Mouse (Mus musculus): Measurements from ENCODE around the gene Atp5e. TPM values are rescaled to one million over a fixed set of nuclear protein-coding genes. Genes with fewer than 3 reads are reported as not detected.

The Atp5e gene
- polyA plus RNA-seq, 1 experiment from 2014 or later: 554 TPM

DNA sequence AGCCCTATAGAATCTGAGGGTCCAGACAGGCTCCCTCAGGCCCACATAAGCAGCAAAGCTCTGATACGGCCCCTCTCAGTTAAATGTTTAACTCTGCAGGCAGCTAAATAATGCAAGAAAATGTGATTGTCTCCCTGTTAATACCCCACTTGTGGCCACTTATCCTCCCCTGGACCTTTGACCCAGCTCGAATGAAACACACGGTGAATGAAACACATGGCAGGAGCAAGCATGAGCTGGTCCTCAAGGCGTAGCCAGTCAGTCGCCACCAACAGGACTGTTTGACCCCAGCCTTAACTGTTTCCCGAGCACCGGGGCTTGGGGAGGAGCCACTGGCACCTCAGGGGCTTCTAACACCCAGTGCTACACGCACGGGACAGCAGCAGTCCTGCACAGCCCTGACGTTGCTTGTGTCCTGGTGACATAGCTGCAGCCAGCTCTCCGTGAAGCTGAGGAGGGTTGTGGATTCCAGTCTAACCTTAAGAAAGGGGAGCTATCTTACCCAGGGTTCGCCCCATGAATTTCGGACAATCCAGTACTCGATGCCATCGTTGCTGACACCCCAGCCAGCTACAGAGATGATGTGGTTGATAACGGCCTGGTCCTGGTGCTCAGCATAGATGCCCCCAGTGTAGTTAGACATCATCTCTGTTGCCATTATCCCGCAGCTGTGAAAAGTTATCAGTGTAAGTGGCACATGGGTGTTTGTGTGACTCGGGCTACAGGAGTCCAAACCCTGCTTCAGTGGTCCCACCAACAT is 35.6 kb downstream of the Atp5e start:
- DNase-seq (ENCODE audit: extremely low spot score, low spot score): no peak
- Histone ChIP-seq H3K27me3 (ENCODE audit: poor library complexity, severe bottlenecking) (no peaks in the 10 kb centered on the region), H3K4me1 (peaks cover 27% of the 10 kb centered on the region), H3K9me3 (no peaks in the 10 kb centered on the region), H3K4me3 (no peak overlapping the region), H3K36me3 (replicated peaks) (peaks cover 95% of the 10 kb centered on the region), H3K27ac (no peak overlapping the region)
- WGBS: 83% methylated on average over 18 of the region's 18 CpGs

GRCm38 (mm10) chr2:174426856-174427255 is 37.0 kb downstream of the Atp5e start:
- DNase-seq (ENCODE audit: extremely low spot score, low spot score): no peak
- H3K27me3 ChIP-seq (ENCODE audit: poor library complexity, severe bottlenecking): no peaks in the 10 kb centered on the region
- peaks cover 98% of the 10 kb centered on the region for H3K36me3 ChIP-seq (replicated peaks)
- no peaks in the 10 kb centered on the region for H3K9me3 ChIP-seq
- no peak overlapping the region for H3K27ac ChIP-seq
- 93% methylated on average over 12 of the region's 12 CpGs for WGBS
- H3K4me1 ChIP-seq: peaks cover 22% of the 10 kb centered on the region
- H3K4me3 ChIP-seq: no peak overlapping the region

- Histone ChIP-seq H3K36me3 (replicated peaks) (peaks cover 100% of the 10 kb centered on the region), H3K4me3 (no peak overlapping the region), H3K4me1 (peaks cover 20% of the 10 kb centered on the region), H3K9me3 (no peaks in the 10 kb centered on the region), H3K27me3 (ENCODE audit: poor library complexity, severe bottlenecking) (no peaks in the 10 kb centered on the region), H3K27ac (no peak overlapping the region)
- 92% methylated on average over 11 of the region's 11 CpGs for WGBS
- no peak for DNase-seq (ENCODE audit: extremely low spot score, low spot score)
Measured at GRCm38 (mm10) chr2:174424301-174425085, 39.4 kb downstream of the Atp5e start.

DNA sequence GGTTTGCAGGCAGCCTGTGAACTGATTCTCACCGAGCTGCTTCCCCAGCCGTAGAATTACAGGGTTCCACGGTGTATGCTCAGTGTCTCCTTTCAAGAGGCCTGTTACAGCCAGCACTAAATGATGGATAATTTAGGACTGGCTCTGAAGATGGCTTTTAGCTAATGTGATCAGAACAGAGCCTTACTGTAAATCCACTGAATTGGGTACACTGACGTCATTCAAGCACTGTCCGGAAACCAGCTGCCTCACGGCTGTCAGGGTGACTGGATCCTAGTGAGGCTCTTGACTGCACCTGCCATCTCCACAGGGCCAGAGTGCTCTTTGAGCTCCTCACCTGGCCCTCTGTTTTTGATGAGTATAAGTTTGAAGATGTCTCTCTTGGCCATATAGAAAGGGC is 42.8 kb downstream of the Atp5e start:
- Histone ChIP-seq H3K4me3 (no peak overlapping the region), H3K36me3 (replicated peaks) (peaks cover 85% of the 10 kb centered on the region), H3K9me3 (no peaks in the 10 kb centered on the region), H3K4me1 (peaks cover 19% of the 10 kb centered on the region), H3K27me3 (ENCODE audit: poor library complexity, severe bottlenecking) (no peaks in the 10 kb centered on the region), H3K27ac (no peak overlapping the region)
- DNase-seq (ENCODE audit: extremely low spot score, low spot score): no peak
- WGBS: 94% methylated on average over 6 of the region's 6 CpGs

DNA sequence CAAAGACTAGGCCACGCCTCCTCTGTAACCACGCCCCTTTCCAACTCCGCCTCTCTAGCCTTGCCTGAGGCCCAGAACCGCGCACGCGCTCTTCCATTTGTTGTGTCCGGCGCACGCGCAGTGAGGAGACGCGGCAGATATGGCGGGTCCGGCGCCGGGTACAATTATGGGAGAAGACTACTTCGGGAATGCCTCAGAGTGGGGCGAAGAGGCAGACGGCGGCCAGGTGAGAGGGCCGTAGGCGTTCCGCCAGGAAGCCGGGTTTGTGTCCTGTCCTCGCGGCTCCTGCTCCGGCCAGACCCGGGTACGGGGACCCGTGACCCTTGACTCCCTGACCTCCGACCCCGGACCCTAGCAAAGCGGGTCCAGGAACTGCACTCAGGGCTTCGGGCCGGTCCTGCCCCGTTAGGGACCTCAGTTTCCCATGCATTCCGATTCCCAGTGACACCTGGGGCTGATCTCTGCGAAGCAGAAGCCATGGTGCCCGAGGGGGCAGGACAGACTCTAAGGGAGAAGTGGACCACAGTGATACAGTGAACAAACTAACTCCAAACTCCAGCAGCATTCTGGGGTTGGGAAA is 48.1 kb downstream of the Atp5e start, which contains the start of gene Nelfcd:
Gene Nelfcd (plus strand): TSS at position 74 of the 580 bp plus-strand sequence.
- DNase-seq (ENCODE audit: extremely low spot score, low spot score): peak; percentile 95
- H3K9me3 ChIP-seq: no peaks in the 10 kb centered on the region
- H3K27me3 ChIP-seq (ENCODE audit: poor library complexity, severe bottlenecking): no peaks in the 10 kb centered on the region
- peak within 1 kb of the TSS; percentile 75 for H3K4me3 ChIP-seq
- H3K4me1 ChIP-seq: peaks cover 19% of the 10 kb centered on the region
- peaks cover 32% of the 10 kb centered on the region for H3K36me3 ChIP-seq (replicated peaks)
- under 1% methylated on average over 40 of the region's 40 CpGs for WGBS
- H3K27ac ChIP-seq: peak within 1 kb of the TSS; percentile 94

- Histone ChIP-seq H3K36me3 (replicated peaks) (peaks cover 26% of the 10 kb centered on the region), H3K27me3 (ENCODE audit: poor library complexity, severe bottlenecking) (no peaks in the 10 kb centered on the region), H3K27ac (peak overlapping the region; percentile 94), H3K9me3 (no peaks in the 10 kb centered on the region), H3K4me3 (peak overlapping the region; percentile 75), H3K4me1 (peaks cover 19% of the 10 kb centered on the region)
- DNase-seq (ENCODE audit: extremely low spot score, low spot score): no peak
- WGBS: 47% methylated on average over 18 of the region's 18 CpGs
Measured at GRCm38 (mm10) chr2:174415001-174415730, 48.7 kb downstream of the Atp5e start.

DNA sequence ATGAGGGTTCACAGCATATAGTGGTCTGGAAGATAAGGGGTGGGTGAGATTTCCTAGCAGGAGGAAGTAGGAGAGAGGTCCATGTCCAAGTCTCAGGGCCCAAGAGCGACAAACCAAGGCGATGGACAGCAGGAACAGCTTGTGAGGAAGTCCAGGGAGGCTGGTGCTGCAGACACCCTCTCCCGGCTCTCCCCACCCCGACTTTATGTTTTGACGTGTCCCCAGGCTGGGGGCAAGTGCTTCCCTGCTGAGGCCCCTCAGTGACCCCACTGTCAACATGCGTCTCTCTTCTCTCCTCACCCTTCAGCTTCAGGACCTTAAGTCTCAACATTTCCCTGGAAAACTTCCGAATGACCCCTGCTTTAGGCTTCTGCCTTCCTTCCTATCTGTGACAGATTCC is 50.8 kb downstream of the Atp5e start:
- no peak for DNase-seq (ENCODE audit: extremely low spot score, low spot score)
- Histone ChIP-seq H3K27me3 (ENCODE audit: poor library complexity, severe bottlenecking) (no peaks in the 10 kb centered on the region), H3K4me3 (no peak overlapping the region), H3K27ac (no peak overlapping the region), H3K9me3 (no peaks in the 10 kb centered on the region), H3K4me1 (peaks cover 19% of the 10 kb centered on the region), H3K36me3 (replicated peaks) (peaks cover 7% of the 10 kb centered on the region)
- WGBS: 80% methylated on average over 7 of the region's 7 CpGs

Other genes with a start within 250 kb of the Atp5e start
- gene Gnas, start 179.8 kb downstream of the Atp5e start, polyA plus RNA-seq (2016; fragmentation: Nextera tagmentation; extraction: Ambion mirVana): 880 and 928 TPM in 2 replicates
- gene Gm20721, start 117.4 kb downstream of the Atp5e start, polyA plus RNA-seq (2016; fragmentation: Nextera tagmentation; extraction: Ambion mirVana): 5.9 and 8.1 TPM in 2 replicates
- gene Nelfcd, start 48.3 kb downstream of the Atp5e start, polyA plus RNA-seq (2016; fragmentation: Nextera tagmentation; extraction: Ambion mirVana): 196 and 201 TPM in 2 replicates
- 102 and 106 TPM in 2 replicates for gene Ctsz, start 25.1 kb downstream of the Atp5e start, polyA plus RNA-seq (2016; fragmentation: Nextera tagmentation; extraction: Ambion mirVana)
- 5.5 and 5.9 TPM in 2 replicates for gene Tubb1, start 13.4 kb downstream of the Atp5e start, polyA plus RNA-seq (2016; fragmentation: Nextera tagmentation; extraction: Ambion mirVana)
- gene Prelid3b, start 9.0 kb upstream of the Atp5e start, polyA plus RNA-seq (2016; fragmentation: Nextera tagmentation; extraction: Ambion mirVana): 128 and 129 TPM in 2 replicates
- gene Zfp831, start 179.4 kb upstream of the Atp5e start, polyA plus RNA-seq (2016; fragmentation: Nextera tagmentation; extraction: Ambion mirVana): 0.01 TPM in 1 of 2 replicates, not detected in the other